Mouse (Mus musculus) thymus, adult 18-20 months (tissue): ENCODE results near the gene Mab21l3.

Experiments used
- DNase-seq, 2 experiments: peaks; one replicate each; pipeline ENCODE4 v3.0.0; 2022; ENCODE audit warnings: mixed read lengths in 2 of 2

Mab21l3 gene

GRCm38 (mm10) chr3:101848816-101849215 lies at the start of gene Mab21l3:
TSS of gene Mab21l3 (minus strand) at chr3:101848959.
- no peak for DNase-seq

GRCm38 (mm10) chr3:101897377-101897974 lies 48.7 kb upstream of the Mab21l3 start:
- no peak for DNase-seq

GRCm38 (mm10) chr3:101896893-101897292 lies 48.1 kb upstream of the Mab21l3 start:
- DNase-seq = peak; percentile 53 to 62

- DNase-seq = no peak
Observed at GRCm38 (mm10) chr3:101895376-101895910, 46.7 kb upstream of the Mab21l3 start.

- no peak for DNase-seq
Observed at GRCm38 (mm10) chr3:101885591-101885990, 36.8 kb upstream of the Mab21l3 start.

GRCm38 (mm10) chr3:101885041-101885440 lies 36.3 kb upstream of the Mab21l3 start:
- no peak for DNase-seq

- DNase-seq = no peak
Observed at GRCm38 (mm10) chr3:101883902-101884301, 35.1 kb upstream of the Mab21l3 start.

- no peak for DNase-seq
Observed at GRCm38 (mm10) chr3:101881721-101882120, 33.0 kb upstream of the Mab21l3 start.

- DNase-seq = no peak
Observed at GRCm38 (mm10) chr3:101880818-101881217, 32.1 kb upstream of the Mab21l3 start.

- DNase-seq = no peak
Observed at GRCm38 (mm10) chr3:101878136-101878535, 29.4 kb upstream of the Mab21l3 start.

- DNase-seq = no peak
Observed at GRCm38 (mm10) chr3:101876459-101877285, 27.9 kb upstream of the Mab21l3 start.

GRCm38 (mm10) chr3:101875258-101875920 lies 26.6 kb upstream of the Mab21l3 start:
- DNase-seq = no peak

GRCm38 (mm10) chr3:101873061-101873675 lies 24.4 kb upstream of the Mab21l3 start:
- DNase-seq = no peak

- DNase-seq = no peak
Observed at GRCm38 (mm10) chr3:101871951-101872350, 23.2 kb upstream of the Mab21l3 start.

- DNase-seq = no peak
Observed at GRCm38 (mm10) chr3:101867001-101867421, 18.3 kb upstream of the Mab21l3 start.

GRCm38 (mm10) chr3:101861856-101862255 lies 13.1 kb upstream of the Mab21l3 start:
- no peak for DNase-seq

GRCm38 (mm10) chr3:101860151-101860550 lies 11.4 kb upstream of the Mab21l3 start:
- DNase-seq = no peak

GRCm38 (mm10) chr3:101859740-101860139 lies 11.0 kb upstream of the Mab21l3 start:
- DNase-seq = no peak

- no peak for DNase-seq
Observed at GRCm38 (mm10) chr3:101854075-101854474, 5.3 kb upstream of the Mab21l3 start.

GRCm38 (mm10) chr3:101851363-101851762 lies 2.6 kb upstream of the Mab21l3 start:
- no peak for DNase-seq

- DNase-seq = no peak
Observed at GRCm38 (mm10) chr3:101846096-101846495, 2.7 kb downstream of the Mab21l3 start.

GRCm38 (mm10) chr3:101842372-101843094 lies 6.2 kb downstream of the Mab21l3 start:
- no peak for DNase-seq
